Mouse (Mus musculus): ENCODE data around the gene Bmi1. TPM values are rescaled to one million over a fixed set of nuclear protein-coding genes. Genes with fewer than 3 reads are reported as not detected.

Gene Bmi1
- 18.8 and 20.4 TPM in 2 replicates for polyA plus RNA-seq (2012; ENCODE audit: low replicate concordance)

GRCm38 (mm10) chr2:18676936-18677491 is at the start of gene Bmi1:
Bmi1 (plus strand) TSS chr2:18677018.

GRCm38 (mm10) chr2:18672133-18672765 is 4.6 kb upstream of the Bmi1 start, which contains the start of gene Commd3:
Commd3 (plus strand) TSS chr2:18672384.

GRCm38 (mm10) chr2:18693871-18694610 is 17.2 kb downstream of the Bmi1 start, which contains the start of gene Spag6:
Spag6 (plus strand) TSS chr2:18694032.

Other genes with a start within 250 kb of the Bmi1 start
- gene Commd3, start 4.6 kb upstream of the Bmi1 start, polyA plus RNA-seq (2012; ENCODE audit: low replicate concordance), result 41.9 and 190 TPM in 2 replicates
- 0.35 TPM in 1 of 2 replicates, not detected in the other for gene Spag6, start 17.0 kb downstream of the Bmi1 start, polyA plus RNA-seq (2012; ENCODE audit: low replicate concordance)